Mouse (Mus musculus): Measurements from ENCODE around the gene Tbx19. TPM values are rescaled to one million over a fixed set of nuclear protein-coding genes. Genes with fewer than 3 reads are reported as not detected.

Tbx19 gene
- polyA plus RNA-seq (2021; fragmentation: Nextera tagmentation): not detected in 2 replicates
- long read RNA-seq, experiment 1: 0 reads
- long read RNA-seq, experiment 2: 0 reads

DNA sequence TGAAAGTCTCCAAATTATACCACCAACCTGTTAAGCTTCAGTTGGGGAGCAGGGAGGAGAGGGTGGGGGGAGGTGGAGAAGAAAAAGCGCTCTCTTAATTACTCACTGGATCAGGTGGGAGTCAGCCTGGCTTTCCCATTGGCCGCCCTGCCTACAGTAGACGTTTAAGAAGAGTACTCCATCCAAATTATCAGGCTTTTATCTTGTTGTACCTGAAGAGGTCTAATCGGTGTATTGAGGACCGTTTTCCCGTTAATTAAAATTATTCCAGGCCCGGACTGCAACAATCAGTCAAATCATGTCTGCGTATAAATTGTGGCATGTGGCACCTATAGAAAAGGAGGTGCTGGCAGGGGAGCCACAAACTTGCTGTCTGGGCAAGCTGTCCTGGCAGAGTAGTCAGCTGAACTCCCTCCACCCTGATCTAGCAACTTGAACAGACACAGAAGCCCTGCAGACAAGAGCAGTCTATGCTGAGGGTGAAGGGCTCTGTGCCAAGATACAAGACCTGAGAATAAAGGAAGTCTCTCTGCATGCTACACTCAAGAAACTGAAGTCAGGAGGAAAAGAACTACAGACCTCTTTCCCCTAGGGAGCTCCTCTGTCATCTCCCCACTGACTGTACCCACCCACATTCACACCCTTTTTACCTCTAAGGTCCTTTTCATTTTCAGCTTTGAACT is at the start of gene Tbx19:
Tbx19 (minus strand) TSS at position 51 of the 683 bp plus-strand sequence.

DNA sequence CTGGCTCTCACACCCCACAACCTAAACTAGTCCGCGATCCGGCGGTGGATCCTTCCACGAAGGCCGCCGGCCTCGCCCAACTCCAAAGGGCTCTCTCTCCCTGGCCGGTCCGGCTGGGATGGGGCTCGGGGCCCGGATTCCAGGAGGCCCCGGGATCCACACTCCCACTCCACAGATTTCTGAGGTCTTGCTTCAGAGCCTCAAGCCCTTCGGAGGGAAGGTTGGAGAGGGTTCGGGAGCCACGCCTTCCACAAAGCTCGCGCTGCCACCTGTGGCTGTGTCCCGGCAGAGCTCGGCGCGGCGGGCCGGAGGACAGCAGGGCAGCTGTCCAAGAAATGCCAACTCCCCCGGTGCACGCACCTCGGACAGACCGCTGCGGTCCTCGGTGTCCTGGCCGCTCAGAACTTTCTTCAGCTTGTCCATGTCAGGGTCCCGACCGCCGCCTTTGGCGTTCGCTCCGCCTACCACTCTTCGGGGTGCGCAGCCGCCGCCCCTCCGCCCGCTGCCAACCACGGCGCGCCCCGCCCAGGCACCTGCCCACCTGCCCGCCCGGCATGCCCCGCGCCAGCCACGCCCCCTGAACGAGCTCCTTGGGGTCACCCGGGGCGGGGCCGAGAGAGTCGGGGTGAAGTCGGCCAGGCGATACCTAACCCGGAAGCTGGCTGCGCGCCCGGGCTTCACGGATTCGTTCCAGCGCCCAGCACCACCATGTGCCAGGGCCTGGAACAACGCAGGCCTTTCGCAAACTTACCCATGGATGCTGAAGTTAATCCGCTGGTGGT is 33.5 kb upstream of the Tbx19 start, which contains the start of gene Sft2d2:
Sft2d2 (minus strand) TSS at position 559 of the 782 bp plus-strand sequence.

Other genes starting within 250 kb of the Tbx19 start
- 0.45 TPM in 1 of 2 replicates, not detected in the other for gene Xcl1, start 225.2 kb downstream of the Tbx19 start, polyA plus RNA-seq (2021; fragmentation: Nextera tagmentation)
- 7.2 and 8.0 TPM in 2 replicates for gene Sft2d2, start 33.7 kb upstream of the Tbx19 start, polyA plus RNA-seq (2021; fragmentation: Nextera tagmentation)
- 76.6 and 108 TPM in 2 replicates for gene Tiprl, start 76.2 kb upstream of the Tbx19 start, polyA plus RNA-seq (2021; fragmentation: Nextera tagmentation)
- gene Gpr161, start 135.0 kb upstream of the Tbx19 start, polyA plus RNA-seq (2021; fragmentation: Nextera tagmentation): 0.25 TPM in 2 replicates